Mouse (Mus musculus): Measurements from ENCODE around the gene Brd1. TPM values are rescaled to one million over a fixed set of nuclear protein-coding genes. Genes with fewer than 3 reads are reported as not detected.

The Brd1 gene
- total RNA-seq, 2 experiments from 2014 or later: 32.7 to 36.2 TPM

DNA sequence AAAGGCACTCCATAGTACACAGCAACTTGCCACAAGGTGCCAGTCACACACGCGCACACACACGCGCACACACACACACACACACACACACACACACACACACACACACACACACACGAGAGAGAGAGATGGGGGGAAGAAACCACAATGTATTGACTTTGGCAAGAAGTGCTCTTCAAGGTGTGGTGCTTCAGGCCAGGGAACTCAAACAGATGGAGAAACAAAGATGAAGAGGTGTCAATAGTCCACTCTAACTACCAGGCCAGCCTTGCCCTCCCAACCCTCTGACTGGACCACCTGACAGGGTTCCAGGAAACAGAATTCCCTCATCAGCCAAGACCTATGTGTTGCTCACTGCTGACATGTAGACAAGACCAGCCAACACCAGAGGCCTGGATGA is 36.4 kb downstream of the Brd1 start:
- no peak for ATAC-seq (replicated peaks; ENCODE audit: low FRiP score, low TSS enrichment, poor library complexity, severe bottlenecking)

DNA sequence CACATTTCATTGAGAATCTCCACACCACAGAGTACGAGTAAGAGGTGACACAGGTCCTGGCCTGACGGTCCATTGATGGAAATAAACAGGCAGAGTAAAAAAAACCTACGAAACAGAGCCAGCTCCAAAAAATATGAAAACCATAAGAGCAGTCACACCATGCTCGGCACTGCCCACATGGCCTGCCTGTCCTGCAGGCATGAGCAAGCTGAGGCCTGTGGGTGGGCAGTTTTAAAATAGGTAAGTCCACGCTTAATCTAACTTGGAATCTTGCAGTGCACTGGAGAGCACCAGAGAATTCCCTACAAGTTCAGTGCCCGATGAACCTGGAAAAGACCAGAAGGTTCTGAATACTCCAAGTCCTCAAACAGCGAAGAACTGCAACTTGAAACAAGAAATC is 38.0 kb downstream of the Brd1 start:
- no peak for ATAC-seq (replicated peaks; ENCODE audit: low FRiP score, low TSS enrichment, poor library complexity, severe bottlenecking)

GRCm38 (mm10) chr15:88694033-88694432 is 40.0 kb downstream of the Brd1 start:
- no peak for ATAC-seq (replicated peaks; ENCODE audit: low FRiP score, low TSS enrichment, poor library complexity, severe bottlenecking)

- no peak for ATAC-seq (replicated peaks; ENCODE audit: low FRiP score, low TSS enrichment, poor library complexity, severe bottlenecking)
Observed at GRCm38 (mm10) chr15:88692720-88693119, 41.3 kb downstream of the Brd1 start.

DNA sequence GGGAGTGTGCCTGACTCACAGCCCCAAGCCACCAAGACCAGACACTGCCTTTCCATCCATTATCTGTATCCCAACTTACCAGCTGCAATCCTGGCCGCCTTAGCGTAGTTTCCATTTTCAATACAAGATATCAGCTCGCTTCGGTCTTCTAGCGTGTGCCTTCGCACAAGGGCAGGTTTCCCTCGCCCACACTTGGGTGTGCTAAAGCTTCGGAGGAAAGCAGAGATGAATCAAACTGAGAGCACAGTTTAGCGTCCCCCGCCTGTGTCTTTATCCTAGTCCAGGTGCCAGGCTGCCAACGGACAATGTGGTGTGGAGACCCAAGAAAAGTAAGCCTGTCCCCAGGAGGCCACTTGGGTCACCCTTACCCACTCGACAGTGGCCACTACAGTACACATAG is 42.9 kb downstream of the Brd1 start:
- ATAC-seq (replicated peaks; ENCODE audit: low FRiP score, low TSS enrichment, poor library complexity, severe bottlenecking): no peak

DNA sequence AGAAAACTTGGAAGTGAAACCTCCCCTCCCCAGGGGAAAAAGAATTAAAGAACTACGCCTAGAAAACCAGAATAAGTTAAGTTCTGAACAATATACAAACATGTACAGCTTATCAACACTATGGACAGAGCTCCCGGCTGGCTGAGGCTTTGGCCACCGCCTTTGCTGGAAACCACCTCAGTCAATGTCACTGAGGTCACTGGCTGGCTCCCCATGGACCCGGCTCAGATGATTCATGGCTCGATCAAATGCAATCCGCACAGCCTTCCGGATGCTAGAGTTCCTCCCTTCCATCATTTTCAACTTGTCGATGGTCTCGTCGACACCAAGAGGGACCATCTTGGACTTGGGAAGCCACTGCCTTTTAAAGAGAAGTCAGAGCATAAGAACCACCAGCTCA is 45.9 kb downstream of the Brd1 start:
- ATAC-seq (replicated peaks; ENCODE audit: low FRiP score, low TSS enrichment, poor library complexity, severe bottlenecking): no peak

DNA sequence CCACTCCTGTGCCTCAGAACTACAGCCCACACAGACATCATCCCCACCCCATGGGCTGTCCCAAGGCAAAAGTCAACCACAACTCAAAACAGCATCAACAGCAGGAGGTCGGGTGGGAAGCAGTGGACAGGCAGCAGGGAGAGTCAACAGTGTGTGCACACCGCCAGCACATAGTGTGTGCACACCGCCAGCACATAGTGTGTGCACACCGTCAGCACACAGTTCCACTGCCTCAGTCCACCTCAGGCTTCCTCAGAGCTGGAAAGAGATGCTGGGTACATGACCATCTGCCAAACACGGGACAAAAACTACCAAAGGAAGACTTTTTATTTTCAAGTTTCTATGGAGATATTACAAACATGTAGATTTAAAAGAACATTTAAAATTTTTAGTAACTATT is 47.3 kb downstream of the Brd1 start:
- no peak for ATAC-seq (replicated peaks; ENCODE audit: low FRiP score, low TSS enrichment, poor library complexity, severe bottlenecking)

DNA sequence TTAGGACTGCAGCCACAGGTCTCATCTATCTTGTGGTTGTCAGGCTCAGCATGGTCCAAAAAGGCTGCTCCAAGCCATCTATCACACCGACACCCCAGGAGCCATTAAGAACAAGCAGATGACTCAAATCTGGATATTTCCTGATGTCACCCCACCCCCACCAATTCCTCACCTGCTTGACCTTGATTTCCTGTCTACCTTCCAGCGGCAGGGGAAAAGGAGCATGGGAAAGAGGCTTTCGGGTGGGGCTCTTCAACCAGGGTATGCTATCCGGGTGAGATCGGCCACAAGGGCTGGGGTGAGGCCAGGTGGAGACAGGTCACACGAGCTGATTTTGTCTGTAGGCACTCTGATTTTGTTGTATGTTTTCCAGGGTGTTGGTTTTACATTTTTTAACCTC is 50.0 kb downstream of the Brd1 start:
- no peak for ATAC-seq (replicated peaks; ENCODE audit: low FRiP score, low TSS enrichment, poor library complexity, severe bottlenecking)

GRCm38 (mm10) chr15:88680931-88681330 is 53.1 kb downstream of the Brd1 start:
- ATAC-seq (replicated peaks; ENCODE audit: low FRiP score, low TSS enrichment, poor library complexity, severe bottlenecking): peak; percentile 32; the same call in 1 of the 2 replicates

GRCm38 (mm10) chr15:88677568-88677967 is 56.5 kb downstream of the Brd1 start:
- ATAC-seq (replicated peaks; ENCODE audit: low FRiP score, low TSS enrichment, poor library complexity, severe bottlenecking): no peak

DNA sequence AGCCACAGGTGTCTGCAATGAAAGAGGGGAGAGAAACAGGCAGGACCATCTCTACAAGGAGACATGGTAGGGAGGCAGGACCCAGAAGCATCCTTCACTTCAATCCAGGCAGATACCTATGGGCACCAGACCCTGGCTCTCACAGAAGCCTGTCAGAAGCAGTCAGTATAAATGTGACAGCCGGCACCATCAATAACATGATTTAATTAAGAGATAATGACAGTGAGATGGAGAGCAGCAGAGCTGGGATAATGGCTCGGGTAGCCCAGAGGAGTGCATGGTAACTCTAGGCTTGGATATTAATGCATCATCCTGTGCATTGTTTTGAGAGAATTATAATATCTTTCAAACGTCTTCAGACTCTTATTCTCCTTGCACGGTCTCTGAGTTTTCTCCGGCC is 58.0 kb downstream of the Brd1 start:
- ATAC-seq (replicated peaks; ENCODE audit: low FRiP score, low TSS enrichment, poor library complexity, severe bottlenecking): no peak

GRCm38 (mm10) chr15:88668693-88669092 is 65.3 kb downstream of the Brd1 start:
- ATAC-seq (replicated peaks; ENCODE audit: low FRiP score, low TSS enrichment, poor library complexity, severe bottlenecking): no peak

DNA sequence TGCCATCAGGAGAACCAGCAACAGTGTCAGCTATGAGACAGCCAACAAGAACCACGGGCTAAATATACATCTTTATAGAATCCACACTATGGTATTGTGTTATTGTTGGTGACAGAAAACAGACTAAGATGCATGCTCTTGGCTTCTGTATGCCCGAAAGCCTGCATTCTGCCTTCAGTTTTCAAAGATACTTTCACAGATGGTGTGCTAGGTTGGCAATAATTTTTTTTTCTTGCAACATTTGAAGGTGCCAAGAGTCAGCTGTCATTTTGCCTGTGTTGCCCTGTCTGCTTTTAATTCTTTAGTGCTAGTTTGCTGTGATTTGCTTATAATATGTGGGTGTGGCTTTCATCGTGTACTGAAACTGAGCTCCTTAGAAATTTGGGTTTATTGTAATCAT is 66.4 kb downstream of the Brd1 start:
- ATAC-seq (replicated peaks; ENCODE audit: low FRiP score, low TSS enrichment, poor library complexity, severe bottlenecking): no peak

GRCm38 (mm10) chr15:88665846-88666245 is 68.2 kb downstream of the Brd1 start:
- no peak for ATAC-seq (replicated peaks; ENCODE audit: low FRiP score, low TSS enrichment, poor library complexity, severe bottlenecking)

GRCm38 (mm10) chr15:88663041-88663440 is 71.0 kb downstream of the Brd1 start:
- no peak for ATAC-seq (replicated peaks; ENCODE audit: low FRiP score, low TSS enrichment, poor library complexity, severe bottlenecking)

DNA sequence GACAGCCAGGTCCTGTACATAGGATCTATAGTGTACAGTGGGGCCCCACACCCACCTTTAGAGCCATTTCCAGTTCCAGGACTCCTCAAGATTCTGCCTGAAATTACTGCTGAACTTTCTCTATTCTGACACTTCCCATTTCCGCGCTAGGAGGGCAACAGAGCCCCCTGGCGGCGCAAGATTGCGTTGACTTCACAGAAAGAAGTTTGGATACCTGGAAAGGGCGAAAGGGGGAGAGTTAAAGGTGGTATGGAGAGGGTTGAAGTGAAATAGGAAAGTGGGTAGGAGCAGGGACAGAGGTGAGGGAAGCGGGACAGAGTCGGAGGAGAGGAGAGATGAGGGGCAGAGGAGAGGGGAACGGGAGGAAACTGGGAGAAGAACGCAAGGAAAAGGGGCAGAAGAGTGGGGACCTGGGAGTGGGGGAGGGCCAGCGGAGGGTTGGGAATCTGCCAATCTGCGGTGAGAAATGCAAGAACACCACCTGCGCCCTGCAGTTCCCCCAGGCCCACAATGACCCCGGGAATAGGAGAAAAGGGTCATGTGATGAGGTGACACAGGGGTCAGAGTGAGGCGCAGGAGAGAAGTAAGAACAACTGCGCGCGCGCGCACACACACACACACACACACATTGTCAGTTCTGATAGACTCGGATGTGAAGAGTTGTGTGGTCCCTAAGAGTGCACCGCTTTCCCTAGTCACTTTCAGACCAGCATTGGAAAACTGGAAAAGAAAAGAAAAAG is 71.8 kb downstream of the Brd1 start:
- 0 out of 2 replicates have a peak, but pooled peaks have one; percentile 52 for ATAC-seq (replicated peaks; ENCODE audit: low FRiP score, low TSS enrichment, poor library complexity, severe bottlenecking)

- ATAC-seq (replicated peaks; ENCODE audit: low FRiP score, low TSS enrichment, poor library complexity, severe bottlenecking): no peak
Observed at GRCm38 (mm10) chr15:88661654-88662053, 72.4 kb downstream of the Brd1 start.

DNA sequence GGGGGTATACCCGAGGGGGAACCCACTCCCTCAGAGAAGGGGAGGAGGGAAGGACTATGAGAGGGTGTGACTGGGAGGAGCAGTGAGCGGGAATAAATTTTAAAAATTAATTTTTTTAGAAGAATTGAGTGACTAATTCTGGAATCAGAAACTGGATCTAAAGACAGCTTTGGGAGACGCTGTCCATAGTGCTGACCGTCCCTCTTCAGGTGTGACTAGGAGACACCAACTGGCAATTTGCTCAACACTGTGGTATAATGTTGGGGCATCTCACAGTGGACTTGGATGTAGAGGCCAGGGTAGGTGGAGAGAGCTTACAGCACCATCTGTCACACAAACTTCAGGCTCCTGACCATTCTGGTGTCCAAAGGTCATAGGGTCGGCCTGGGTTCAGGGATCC is 82.0 kb downstream of the Brd1 start:
- no peak for ATAC-seq (replicated peaks; ENCODE audit: low FRiP score, low TSS enrichment, poor library complexity, severe bottlenecking)

GRCm38 (mm10) chr15:88651019-88651418 is 83.0 kb downstream of the Brd1 start:
- ATAC-seq (replicated peaks; ENCODE audit: low FRiP score, low TSS enrichment, poor library complexity, severe bottlenecking): peak; percentile 55; the same call in 1 of the 2 replicates
